Mouse (Mus musculus): ENCODE measurements at regions not wholly inside any gene's neighbourhood (a gene's known extent, or its start where the extent isn't known, plus 50 kb on each side); places are given as distances from the start of the nearest gene placed in this dataset.

DNA sequence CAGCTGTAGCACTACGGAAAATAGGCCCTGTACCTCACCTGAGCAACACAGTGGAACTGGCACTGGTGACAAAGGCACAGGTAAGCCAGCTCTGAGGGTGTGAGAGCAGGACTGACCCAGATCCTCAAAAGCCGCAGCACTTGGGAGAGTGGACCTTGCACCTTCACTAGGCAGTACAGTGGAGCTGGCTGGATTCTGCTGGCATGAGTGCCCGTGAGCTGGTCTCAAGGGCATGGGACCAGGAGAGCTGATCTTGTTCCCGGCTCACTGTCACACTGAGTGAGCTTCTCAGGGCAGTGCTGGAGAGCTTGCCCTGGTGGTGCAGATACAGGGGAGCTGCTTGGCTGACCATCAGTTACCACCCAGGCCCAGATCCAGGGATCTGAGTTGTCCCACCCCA lies 335.4 kb upstream of the Rgma start:
- no peak for TF ChIP-seq CTCF (IDR thresholded peaks at IDR 0.05; ENCODE audit: control insufficient read depth, insufficient read depth, insufficient read length)
- TF ChIP-seq MAX (IDR thresholded peaks at IDR 0.05), result no peak
- no peak for TF ChIP-seq USF1 (IDR thresholded peaks at IDR 0.05; ENCODE audit: low read depth)
